Mouse (Mus musculus) ovary, adult 10 weeks (tissue): ENCODE data around the gene Lrrc45. TPM values are rescaled to one million over a fixed set of nuclear protein-coding genes. Genes with fewer than 3 reads are reported as not detected.

Source experiments
- polyA plus RNA-seq: library from polyadenylated mRNA; stranded (reverse); fragments of 350-450 nt; fragmentation: Illumina TruSeq; extraction: RNeasy Lipid Tissue Mini Kit (QIAGEN cat#74804); gene quantifications from one replicate; pipeline ENCODE4 v1.2.3, GENCODE M21; 2014

Gene Lrrc45
- polyA plus RNA-seq, result 0.40 TPM

DNA sequence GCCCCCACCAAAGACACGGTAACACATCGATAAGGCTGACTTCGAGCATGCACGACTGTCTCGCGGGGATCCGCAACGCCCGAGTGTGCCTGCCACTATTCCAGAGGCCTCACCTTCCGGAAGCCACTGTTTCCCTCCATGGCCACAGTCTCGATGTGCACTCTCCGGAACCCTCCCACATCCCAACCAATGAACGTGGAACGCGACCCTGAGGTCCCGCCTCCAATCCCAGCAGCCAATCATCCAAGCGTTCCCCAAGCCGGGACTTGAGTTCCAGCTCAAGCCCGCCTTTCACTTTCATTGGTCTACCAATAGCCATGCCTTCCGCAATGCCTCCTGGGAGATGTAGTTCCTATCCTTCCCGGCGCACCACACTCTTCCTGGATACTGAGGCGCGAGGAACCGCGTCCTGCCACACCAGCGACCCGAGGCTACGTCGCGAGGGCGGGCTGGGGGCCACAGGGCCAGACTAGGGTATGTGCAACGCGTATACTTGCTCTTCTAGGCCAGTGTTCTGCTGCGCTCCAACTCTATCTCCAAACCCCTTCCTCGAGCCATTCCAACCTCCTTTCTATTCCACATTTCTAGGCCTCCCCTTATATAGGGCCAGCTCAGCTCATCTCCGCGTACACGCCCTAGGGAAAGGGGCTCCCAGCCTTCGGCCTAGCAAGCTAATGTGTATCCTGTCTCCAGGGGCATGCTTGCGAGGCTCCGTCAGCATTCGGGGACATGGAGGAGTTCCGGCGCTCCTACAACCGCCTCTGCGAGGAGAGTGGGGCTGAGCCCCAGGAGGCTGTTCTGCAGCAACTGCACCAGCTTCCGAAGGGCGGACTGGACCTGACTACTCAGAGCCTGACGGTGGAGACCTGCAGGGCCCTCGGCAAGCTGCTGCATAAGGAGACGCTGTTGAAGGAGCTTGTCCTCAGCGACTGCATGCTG, at the start of gene Lrrc45, which contains the start of gene Cenpx:
TSS of gene Lrrc45 (plus strand) at position 346 of the 939 bp plus-strand sequence.
TSS of gene Cenpx (minus strand) at position 159 of the 939 bp plus-strand sequence.

DNA sequence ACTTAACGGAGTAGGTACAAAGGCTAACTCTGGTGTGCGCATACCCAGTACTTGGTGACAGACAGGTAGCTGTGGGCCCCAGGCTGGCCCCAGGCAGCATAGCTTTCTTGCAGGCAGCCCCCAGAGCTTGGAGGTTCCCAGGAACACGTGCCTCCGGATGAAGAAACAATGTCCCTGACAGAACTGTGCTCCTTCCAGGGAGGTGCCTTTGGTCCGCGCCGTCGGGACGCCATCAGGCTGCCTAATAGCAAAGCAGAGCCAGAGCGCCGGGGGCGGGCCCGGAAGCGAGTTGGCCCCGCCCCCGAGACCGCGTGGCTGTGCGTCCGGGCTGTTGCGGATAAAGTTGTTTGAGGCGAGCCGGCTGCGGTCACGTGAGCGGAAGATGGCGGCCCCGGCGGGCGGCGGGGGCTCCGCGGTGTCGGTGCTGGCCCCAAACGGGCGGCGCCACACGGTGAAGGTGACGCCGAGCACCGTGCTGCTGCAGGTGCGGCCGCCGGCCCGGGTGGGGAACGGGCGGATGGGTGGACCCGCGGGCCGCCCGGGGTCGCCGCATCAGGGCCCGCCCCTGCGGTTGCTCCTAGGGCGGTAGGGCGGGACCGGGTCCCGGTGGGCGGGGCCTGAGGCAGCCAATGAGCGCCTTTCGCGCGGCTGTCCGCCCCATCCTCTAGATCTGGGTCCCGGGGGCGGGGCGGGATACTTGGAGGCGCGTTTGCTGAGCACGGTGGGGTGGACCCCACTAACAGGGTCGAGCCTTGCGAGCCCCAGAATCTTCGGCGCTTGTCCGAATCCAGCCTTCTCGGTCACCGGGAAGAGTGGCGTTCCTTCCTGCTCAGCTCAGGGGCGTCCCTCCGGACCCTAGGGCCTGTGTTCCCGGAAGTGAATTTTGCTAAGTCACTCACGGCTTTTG, 40.8 kb upstream of the Lrrc45 start, which contains the start of gene Aspscr1:
TSS of gene Aspscr1 (plus strand) at position 287 of the 907 bp plus-strand sequence.

DNA sequence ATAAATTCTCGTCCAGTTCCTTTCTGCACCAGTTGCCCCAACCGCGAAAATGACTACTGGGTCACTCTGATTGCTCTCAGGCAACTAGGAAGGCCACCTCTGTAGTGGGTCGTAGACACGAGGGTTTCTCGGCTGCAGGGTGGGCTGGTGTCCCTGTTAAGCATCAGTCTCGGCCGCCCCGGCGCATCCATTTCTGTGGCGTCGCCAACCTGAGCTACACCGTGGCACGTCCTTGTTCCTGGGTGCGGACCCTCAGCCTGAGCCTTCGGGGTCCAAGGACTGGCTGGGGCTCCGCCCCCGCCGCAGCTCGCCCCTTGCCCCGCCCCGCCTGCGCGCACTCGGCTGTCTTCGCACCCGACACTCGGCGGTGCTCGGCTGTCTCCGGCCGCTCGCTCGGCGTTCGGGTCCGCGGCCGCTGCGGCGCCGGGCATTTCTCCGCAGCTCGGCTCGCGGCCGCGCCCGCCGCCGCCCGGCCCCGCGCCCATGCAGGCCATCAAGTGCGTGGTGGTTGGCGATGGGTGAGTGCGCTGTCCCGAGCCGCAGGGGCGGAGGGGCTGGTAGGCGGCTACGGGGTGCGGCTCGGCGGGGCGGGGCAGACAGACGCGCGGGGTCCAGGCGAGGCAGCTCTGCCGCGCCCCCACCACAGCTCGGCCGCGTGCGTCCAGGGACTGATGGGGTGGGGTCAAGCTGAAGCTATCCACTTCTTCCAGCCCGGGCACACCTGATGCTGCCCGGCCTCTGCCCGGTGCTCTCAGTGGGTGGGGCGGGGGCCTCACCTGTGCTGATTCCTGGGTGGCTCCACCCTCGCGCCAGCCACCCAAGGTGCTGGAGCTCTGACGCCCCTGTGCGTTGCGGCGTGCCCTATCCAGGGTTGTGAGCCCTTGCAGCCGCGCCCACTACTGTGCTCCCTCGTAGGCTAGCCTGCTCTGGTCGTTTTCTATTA, 7.7 kb downstream of the Lrrc45 start, which contains the start of gene Rac3:
TSS of gene Rac3 (plus strand) at position 347 of the 943 bp plus-strand sequence.

DNA sequence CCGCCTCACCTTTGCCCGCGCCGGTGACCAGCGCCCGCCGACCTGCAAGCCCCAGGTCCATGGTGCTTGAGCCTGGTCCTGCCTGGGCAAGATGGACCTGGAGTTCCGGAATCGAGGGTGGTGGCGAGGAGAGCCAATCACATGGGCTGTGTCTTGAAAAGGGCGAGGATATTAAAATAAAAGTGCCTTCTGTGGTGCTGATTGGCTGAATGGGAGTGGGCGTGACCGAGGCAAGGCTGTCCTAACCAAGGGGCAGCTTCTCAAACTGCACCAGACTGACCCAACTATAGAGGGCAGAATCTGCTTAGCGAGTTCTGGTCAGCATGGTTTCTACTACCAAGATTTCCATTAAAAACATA, 13.4 kb downstream of the Lrrc45 start, which contains the start of gene Dcxr:
TSS of gene Dcxr (minus strand) at position 113 of the 359 bp plus-strand sequence.

DNA sequence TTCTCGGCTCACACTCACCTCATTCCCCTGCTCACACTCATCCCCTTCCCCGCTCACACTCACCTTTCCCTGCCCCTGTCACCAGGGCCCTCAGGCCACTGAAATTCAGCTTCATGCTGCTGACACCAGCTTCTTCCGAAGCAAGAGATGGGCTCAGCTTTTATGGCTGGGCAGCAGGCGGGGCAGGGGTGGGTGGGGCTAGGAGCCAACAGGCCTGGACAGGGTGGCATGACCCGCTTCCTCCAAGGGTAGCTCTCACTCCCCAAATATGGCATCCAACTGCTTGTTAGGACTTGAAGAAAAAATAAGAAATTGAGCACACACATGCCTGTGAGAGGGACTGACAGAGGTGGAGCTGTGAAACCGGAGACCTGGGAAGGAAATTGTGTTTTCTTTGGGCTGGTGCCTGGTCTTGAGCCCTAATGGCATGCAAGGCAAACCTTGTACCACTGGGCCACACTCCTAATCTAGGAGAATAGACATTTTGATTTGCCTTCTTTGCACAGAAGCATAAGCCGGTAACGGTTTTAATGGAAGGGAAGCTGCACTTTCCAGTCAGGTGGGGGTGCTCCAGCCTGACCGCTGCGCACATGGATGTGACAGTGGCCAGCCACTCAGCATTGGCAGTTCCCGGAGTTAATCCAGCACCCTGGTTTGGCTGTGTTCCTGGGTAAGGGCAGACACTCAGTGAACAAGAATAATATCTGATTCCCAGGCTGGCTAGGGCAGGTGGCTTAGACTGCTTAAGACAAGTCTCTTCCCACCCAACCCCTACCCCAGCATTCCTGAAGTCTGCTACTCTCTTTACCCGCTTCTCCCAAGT, 18.3 kb downstream of the Lrrc45 start, which contains the start of gene Cbr2:
TSS of gene Cbr2 (minus strand) at position 257 of the 823 bp plus-strand sequence.

DNA sequence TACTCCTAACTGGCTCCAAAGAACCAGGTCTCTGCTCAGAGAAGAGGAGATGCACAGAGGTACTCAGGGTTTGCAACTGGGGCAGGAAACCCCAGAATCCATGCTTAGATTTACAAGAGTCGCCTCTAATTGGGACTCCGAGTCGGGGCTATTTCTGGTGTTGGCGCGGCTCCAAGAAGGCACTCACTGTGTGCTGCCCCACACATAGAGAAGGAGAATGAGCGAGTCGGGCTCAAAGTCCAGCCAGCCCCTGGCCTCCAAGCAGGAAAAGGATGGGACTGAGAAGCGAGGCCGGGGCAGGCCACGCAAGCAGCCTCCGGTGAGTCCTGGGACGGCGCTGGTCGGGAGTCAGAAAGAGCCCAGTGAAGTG, 48.9 kb downstream of the Lrrc45 start, which contains the start of gene Hmga1b:
TSS of gene Hmga1b (plus strand) at position 123 of the 370 bp plus-strand sequence.

Other genes starting within 250 kb of the Lrrc45 start
- 9.9 TPM for gene Arl16, start 246.3 kb upstream of the Lrrc45 start, polyA plus RNA-seq
- gene Mrpl12, start 229.3 kb upstream of the Lrrc45 start, polyA plus RNA-seq, result 1.2 TPM
- not detected for gene Slc25a10, start 222.1 kb upstream of the Lrrc45 start, polyA plus RNA-seq
- gene Gcgr, start 183.2 kb upstream of the Lrrc45 start, polyA plus RNA-seq, result not detected
- gene Mcrip1, start 164.2 kb upstream of the Lrrc45 start, polyA plus RNA-seq, result 1.5 TPM
- gene Ppp1r27, start 162.8 kb upstream of the Lrrc45 start, polyA plus RNA-seq, result not detected
- gene P4hb, start 140.7 kb upstream of the Lrrc45 start, polyA plus RNA-seq, result 235 TPM
- gene Arhgdia, start 132.3 kb upstream of the Lrrc45 start, polyA plus RNA-seq, result 29.1 TPM
- gene Alyref, start 115.6 kb upstream of the Lrrc45 start, polyA plus RNA-seq, result 37.9 TPM
- gene Anapc11, start 115.5 kb upstream of the Lrrc45 start, polyA plus RNA-seq, result 5.8 TPM
- not detected for gene Npb, start 105.4 kb upstream of the Lrrc45 start, polyA plus RNA-seq
- gene Pcyt2, start 96.0 kb upstream of the Lrrc45 start, polyA plus RNA-seq, result 3.4 TPM
- 3.2 TPM for gene Sirt7, start 88.7 kb upstream of the Lrrc45 start, polyA plus RNA-seq
- 10.4 TPM for gene Mafg, start 80.3 kb upstream of the Lrrc45 start, polyA plus RNA-seq
- 1.6 TPM for gene Pycr1, start 70.2 kb upstream of the Lrrc45 start, polyA plus RNA-seq
- not detected for gene Myadml2, start 65.8 kb upstream of the Lrrc45 start, polyA plus RNA-seq
- gene Notum, start 52.8 kb upstream of the Lrrc45 start, polyA plus RNA-seq, result not detected
- 0.77 TPM for gene Aspscr1, start 41.0 kb upstream of the Lrrc45 start, polyA plus RNA-seq
- not detected for gene Cenpx, start 187 bp upstream of the Lrrc45 start, polyA plus RNA-seq
- not detected for gene Rac3, start 7.5 kb downstream of the Lrrc45 start, polyA plus RNA-seq
- not detected for gene Dcxr, start 13.4 kb downstream of the Lrrc45 start, polyA plus RNA-seq
- not detected for gene Cbr2, start 18.2 kb downstream of the Lrrc45 start, polyA plus RNA-seq
- not detected for gene Hmga1b, start 48.9 kb downstream of the Lrrc45 start, polyA plus RNA-seq
- not detected for gene Rfng, start 70.3 kb downstream of the Lrrc45 start, polyA plus RNA-seq
- gene Gps1, start 70.3 kb downstream of the Lrrc45 start, polyA plus RNA-seq, result 10.9 TPM
- gene Dus1l, start 82.5 kb downstream of the Lrrc45 start, polyA plus RNA-seq, result 3.3 TPM
- gene Fasn, start 110.6 kb downstream of the Lrrc45 start, polyA plus RNA-seq, result 2.1 TPM
- gene Ccdc57, start 218.9 kb downstream of the Lrrc45 start, polyA plus RNA-seq, result 1.1 TPM
- gene Slc16a3, start 234.6 kb downstream of the Lrrc45 start, polyA plus RNA-seq, result 0.17 TPM